Mouse (Mus musculus) heart, embryonic 13.5 days (tissue): Measurements from ENCODE around the gene Recql5. TPM values are rescaled to one million over a fixed set of nuclear protein-coding genes. Genes with fewer than 3 reads are reported as not detected.
A peak's percentile ranks its signal among the peaks of the same experiment; 100 is the strongest.

Experiments
- ATAC-seq: fragments of 200-750 bp; cut with Nextera tagmentation; 2 replicates; pipeline ENCODE4 v1.8.0; 2017; ENCODE audit warnings: moderate TSS enrichment; ENCODE audit not compliant: insufficient number of reproducible peaks, low FRiP score, low TSS enrichment; ENCODE audit errors: extremely low read depth
- H3K27ac ChIP-seq: fragments of 300-500 bp; sonication (generic); replicated peaks from 2 replicates; pipeline ENCODE4 v1.5.1; 2015; ENCODE audit warnings: moderate library complexity, mild to moderate bottlenecking, inconsistent platforms
- H3K27me3 ChIP-seq: fragments of 300-500 bp; sonication (generic); replicated peaks from 2 replicates; pipeline ENCODE4 v1.6.1; 2015; ENCODE audit warnings: mild to moderate bottlenecking, inconsistent platforms
- H3K36me3 ChIP-seq: fragments of 300-500 bp; sonication (generic); 2 replicates; pipeline ENCODE4 v1.6.1; 2015; ENCODE audit warnings: mild to moderate bottlenecking, inconsistent platforms
- H3K4me1 ChIP-seq: fragments of 300-500 bp; sonication (generic); 2 replicates; pipeline ENCODE4 v1.6.1; 2015; ENCODE audit warnings: inconsistent platforms
- H3K4me2 ChIP-seq: fragments of 300-500 bp; sonication (generic); 2 replicates; pipeline ENCODE4 v1.6.1; 2015; ENCODE audit warnings: inconsistent platforms, mild to moderate bottlenecking, moderate library complexity
- H3K4me3 ChIP-seq: fragments of 300-500 bp; sonication (generic); 2 replicates; pipeline ENCODE4 v1.5.1; 2015; ENCODE audit warnings: moderate library complexity, mild to moderate bottlenecking, inconsistent platforms
- H3K9ac ChIP-seq: fragments of 300-500 bp; sonication (generic); 2 replicates; pipeline ENCODE4 v1.6.1; 2015; ENCODE audit warnings: inconsistent platforms, mild to moderate bottlenecking, moderate library complexity
- H3K9me3 ChIP-seq: fragments of 300-500 bp; sonication (generic); 2 replicates; pipeline ENCODE4 v1.6.1; 2016; ENCODE audit warnings: inconsistent platforms
- WGBS: fragments of 180-500 bp; shearing (Covaris S2); methylation state at CpG from one replicate; pipeline ENCODE4 v1.1.7; 2015; ENCODE audit warnings: mixed read lengths; 5-methylcytosine and 5-hydroxymethylcytosine counted together
- polyA plus RNA-seq: library from polyadenylated mRNA; unstranded; fragments of >200 nt; fragmentation: Nextera tagmentation; extraction: Ambion mirVana; gene quantifications from 2 replicates; pipeline ENCODE4 v1.2.1, GENCODE M21; 2015

Gene Recql5
- polyA plus RNA-seq, 1 experiment from 2014 or later = 11.6 TPM

DNA sequence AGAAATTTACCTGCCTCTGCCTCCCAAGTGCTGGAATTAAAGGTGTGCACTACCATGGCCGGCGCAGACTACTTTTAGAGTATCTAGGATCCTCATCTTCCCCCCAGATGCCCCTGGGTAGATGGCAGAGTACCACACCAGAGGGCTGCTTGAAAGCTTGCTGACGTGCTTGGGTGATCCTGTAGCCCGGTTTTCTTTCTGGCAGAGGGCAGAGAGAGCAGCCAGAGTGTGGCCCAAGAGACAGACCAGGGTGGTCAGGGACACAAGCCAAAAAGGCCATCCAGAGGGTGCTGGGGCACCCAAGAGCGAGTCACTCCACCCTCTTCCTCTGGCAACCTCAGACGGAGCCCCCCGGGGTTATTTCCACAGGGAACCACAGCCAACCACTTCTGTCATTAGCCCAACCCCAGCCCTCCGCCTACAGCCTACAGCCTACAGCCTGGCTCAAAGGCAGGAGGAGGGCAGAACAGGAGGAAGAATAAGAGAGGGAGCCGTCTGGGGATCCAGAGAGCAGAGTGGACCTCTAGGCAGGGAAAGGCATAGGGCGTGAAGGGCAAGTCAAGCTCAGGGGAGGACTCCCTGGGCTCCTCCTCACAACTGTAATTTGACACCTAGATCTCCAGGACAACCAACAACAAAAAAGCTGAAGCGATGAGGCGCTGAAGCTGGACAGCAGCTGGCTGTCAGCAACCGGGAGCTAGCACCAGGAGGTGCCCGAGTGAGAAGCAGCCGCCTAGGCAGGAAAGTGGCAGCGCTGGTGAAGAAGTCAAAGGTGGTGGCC, 33.6 kb downstream of the Recql5 start, which contains the start of gene Smim5:
Gene Smim5, plus strand, starts transcription at position 481 of the 781 bp plus-strand sequence.
- WGBS = 25% methylated on average over 16 of the region's 16 CpGs
- H3K4me1 ChIP-seq = peaks cover 64% of the 10 kb centered on the region

GRCm38 (mm10) chr11:115898886-115899285, 34.4 kb downstream of the Recql5 start:
- Histone ChIP-seq H3K9ac (peak overlapping the region; percentile 58; the same call in 1 of the 2 replicates), H3K27me3 (no peaks in the 10 kb centered on the region), H3K36me3 (peaks cover 22% of the 10 kb centered on the region), H3K4me1 (peaks cover 56% of the 10 kb centered on the region), H3K9me3 (no peaks in the 10 kb centered on the region), H3K4me3 (no peak overlapping the region), H3K27ac (peak overlapping the region; percentile 99), H3K4me2 (no peak overlapping the region)
- ATAC-seq = no peak
- WGBS = 12% methylated on average over 4 of the region's 4 CpGs

More for the DNA sequence above, 33.6 kb downstream of the Recql5 start, which contains the start of gene Smim5:
- Histone ChIP-seq H3K27ac (peak within 1 kb of the TSS; percentile 99), H3K9ac (peak within 1 kb of the TSS; percentile 73), H3K36me3 (peaks cover 21% of the 10 kb centered on the region), H3K4me3 (peak within 1 kb of the TSS; percentile 52), H3K4me2 (peak within 1 kb of the TSS; percentile 74), H3K27me3 (no peaks in the 10 kb centered on the region), H3K9me3 (no peaks in the 10 kb centered on the region)
- ATAC-seq = peak; percentile 24; the same call in 1 of the 2 replicates

DNA sequence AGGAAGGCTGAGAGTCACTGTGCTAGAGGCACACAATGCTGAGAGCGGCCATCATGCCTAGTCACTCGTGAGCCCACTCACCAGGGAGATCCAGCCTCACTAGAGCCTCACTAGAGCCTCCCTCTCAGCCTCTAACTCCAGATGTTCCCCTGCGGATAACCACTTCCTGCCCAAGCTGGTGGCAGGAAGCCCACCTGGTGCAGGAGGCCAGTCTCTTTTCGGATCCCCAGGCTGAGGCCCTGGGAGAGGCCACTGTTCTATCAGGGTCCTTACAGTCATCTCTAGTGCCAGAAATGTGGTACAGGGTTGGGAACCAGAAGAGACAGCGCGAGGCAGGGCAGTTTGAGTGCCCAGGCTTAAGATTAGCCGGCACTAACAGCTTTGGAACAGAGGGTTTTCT, 34.8 kb downstream of the Recql5 start:
- Histone ChIP-seq H3K27me3 (no peaks in the 10 kb centered on the region), H3K4me1 (peaks cover 52% of the 10 kb centered on the region), H3K36me3 (peaks cover 27% of the 10 kb centered on the region), H3K9ac (peak overlapping the region; percentile 58; the same call in 1 of the 2 replicates), H3K4me3 (no peak overlapping the region), H3K9me3 (no peaks in the 10 kb centered on the region), H3K27ac (peak overlapping the region; percentile 1; the same call in 1 of the 2 replicates), H3K4me2 (no peak overlapping the region)
- WGBS = 76% methylated on average over 7 of the region's 7 CpGs
- ATAC-seq = no peak

DNA sequence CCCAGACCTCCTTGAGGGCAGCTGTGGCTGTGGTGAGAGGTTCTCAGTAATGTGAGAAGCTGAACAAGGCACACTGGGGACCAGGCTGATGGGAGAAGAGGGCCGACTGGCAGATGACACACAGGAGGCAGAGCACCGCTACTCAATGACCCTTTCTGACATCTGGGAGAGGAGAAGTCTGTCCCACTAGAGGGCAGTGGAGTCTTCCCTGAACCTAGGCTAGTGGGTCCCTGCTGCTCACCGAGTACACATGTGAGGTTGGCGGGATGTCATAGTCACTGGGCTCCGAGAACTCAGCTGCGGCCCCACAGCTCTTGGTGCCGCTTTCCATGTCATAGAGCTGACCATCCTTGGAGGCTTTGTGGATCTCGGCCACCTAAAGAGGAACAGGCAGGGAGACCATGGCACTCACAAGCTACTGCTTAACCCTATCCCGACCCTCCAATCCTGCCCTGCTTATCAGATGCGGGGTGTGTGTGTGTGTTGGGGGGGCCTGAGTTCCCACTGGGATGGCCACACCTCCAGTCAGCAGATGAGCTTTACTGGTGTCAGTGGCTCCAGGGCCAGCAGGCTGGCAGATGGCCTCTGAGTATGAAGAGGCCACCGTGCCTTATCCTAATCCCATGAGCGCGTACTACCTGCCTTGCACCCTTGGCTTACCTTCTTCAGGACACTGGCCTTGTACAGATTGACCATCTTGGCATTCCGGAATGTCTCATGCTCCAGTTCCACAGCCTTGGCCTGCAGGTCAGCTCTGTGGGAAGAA, 38.3 kb downstream of the Recql5 start:
- no peak overlapping the region for H3K27ac ChIP-seq
- H3K27me3 ChIP-seq = no peaks in the 10 kb centered on the region
- H3K36me3 ChIP-seq = peaks cover 36% of the 10 kb centered on the region
- no peak overlapping the region for H3K4me3 ChIP-seq
- no peak overlapping the region for H3K4me2 ChIP-seq
- H3K4me1 ChIP-seq = peaks cover 20% of the 10 kb centered on the region
- ATAC-seq = no peak
- 54% methylated on average over 14 of the region's 14 CpGs for WGBS
- no peaks in the 10 kb centered on the region for H3K9me3 ChIP-seq
- no peak overlapping the region for H3K9ac ChIP-seq

DNA sequence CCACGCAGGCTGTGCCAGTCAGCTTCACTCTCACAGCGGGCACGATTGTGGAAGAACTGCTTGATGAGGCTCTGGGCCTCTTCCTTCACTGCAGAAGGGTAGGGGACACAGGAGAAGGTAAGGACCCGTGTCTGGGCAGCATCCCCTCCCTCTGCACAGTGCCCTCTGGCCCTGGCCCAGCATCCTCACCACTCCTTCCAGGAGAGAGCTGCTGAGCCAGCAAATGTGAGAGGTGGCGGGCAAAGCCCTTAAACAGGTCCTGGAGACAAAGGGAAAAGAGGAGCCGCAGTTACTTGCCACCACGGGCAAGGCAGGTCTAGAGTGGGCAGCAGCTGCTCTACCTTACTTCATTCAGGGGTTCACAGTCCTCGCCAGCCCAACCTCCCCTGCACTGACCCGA, 40.2 kb downstream of the Recql5 start:
- ATAC-seq = no peak
- WGBS = 82% methylated on average over 9 of the region's 9 CpGs
- Histone ChIP-seq H3K4me3 (no peak overlapping the region), H3K9me3 (no peaks in the 10 kb centered on the region), H3K27ac (no peak overlapping the region), H3K4me2 (no peak overlapping the region), H3K27me3 (no peaks in the 10 kb centered on the region), H3K36me3 (peaks cover 36% of the 10 kb centered on the region), H3K4me1 (0 out of 2 replicates have a peak, but pooled peaks cover 3% of the 10 kb centered on the region), H3K9ac (no peak overlapping the region)

DNA sequence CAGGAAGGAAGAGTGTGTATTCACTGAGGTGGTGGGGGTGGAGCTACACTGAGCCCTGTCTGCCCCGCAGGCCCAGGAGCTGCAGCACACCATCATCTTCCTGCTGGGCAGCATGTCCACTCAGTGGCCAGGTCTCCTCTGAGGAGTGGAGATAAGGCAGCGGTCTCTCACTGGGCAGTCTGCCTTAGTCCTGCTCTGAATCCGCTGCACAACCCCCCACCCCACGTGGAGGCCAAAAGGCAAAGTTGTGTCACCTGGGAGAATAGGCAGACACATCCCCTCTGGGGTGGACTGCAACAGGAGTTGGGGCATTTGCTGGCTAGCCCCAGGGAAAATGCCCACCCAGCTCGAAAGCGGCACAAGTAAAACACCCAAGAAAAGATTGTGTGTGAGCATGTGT, 41.1 kb downstream of the Recql5 start:
- WGBS = 43% methylated on average over 6 of the region's 6 CpGs
- Histone ChIP-seq H3K9ac (no peak overlapping the region), H3K4me3 (no peak overlapping the region), H3K4me2 (no peak overlapping the region), H3K9me3 (no peaks in the 10 kb centered on the region), H3K27ac (no peak overlapping the region), H3K27me3 (no peaks in the 10 kb centered on the region), H3K36me3 (peaks cover 36% of the 10 kb centered on the region), H3K4me1 (peaks cover 9% of the 10 kb centered on the region; the same call in 1 of the 2 replicates)
- no peak for ATAC-seq

DNA sequence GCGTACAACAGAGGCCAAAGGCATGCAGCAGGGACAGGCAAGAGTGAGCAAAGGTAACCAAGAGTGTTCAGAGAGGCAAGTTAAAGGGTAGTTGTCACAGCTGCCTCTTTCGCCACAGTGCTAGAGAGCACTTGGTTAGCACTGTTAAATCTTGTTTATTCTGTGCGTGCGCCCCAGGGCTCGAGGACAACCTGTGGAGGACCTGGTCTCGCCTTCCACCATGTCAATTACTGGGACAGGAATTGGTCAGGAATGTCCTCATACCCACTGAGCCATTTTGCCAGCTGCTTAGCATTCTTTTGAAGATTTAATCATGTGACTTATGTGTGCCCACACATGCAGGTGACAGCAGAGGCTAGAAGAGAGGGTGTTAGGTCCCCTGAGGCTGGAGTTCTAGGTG, 44.1 kb downstream of the Recql5 start:
- Histone ChIP-seq H3K9ac (no peak overlapping the region), H3K27me3 (peaks cover 4% of the 10 kb centered on the region), H3K4me2 (no peak overlapping the region), H3K4me3 (no peak overlapping the region), H3K27ac (no peak overlapping the region), H3K9me3 (no peaks in the 10 kb centered on the region), H3K36me3 (peaks cover 17% of the 10 kb centered on the region), H3K4me1 (peaks cover 9% of the 10 kb centered on the region; the same call in 1 of the 2 replicates)
- 74% methylated on average over 6 of the region's 6 CpGs for WGBS
- no peak for ATAC-seq

DNA sequence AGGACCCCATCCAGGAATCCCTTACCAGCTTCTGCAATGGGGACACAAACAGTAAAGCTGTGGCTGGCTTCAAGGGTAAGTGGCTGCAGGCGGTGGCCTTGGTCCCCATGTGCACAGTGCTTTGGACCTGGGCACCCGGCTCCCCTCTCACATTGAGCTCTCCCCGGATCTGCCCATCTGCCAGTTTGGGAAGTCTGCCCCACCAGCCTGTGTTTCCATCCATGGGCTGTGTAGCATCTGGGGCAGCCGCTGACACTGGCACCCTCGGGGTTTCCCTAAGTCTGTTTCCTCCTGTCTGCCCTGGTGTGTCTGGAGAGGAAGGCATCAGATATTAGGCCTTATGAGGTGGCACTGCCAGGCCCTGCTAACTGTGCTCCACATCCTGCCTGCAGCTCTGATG, 45.3 kb downstream of the Recql5 start:
- Histone ChIP-seq H3K9ac (no peak overlapping the region), H3K27me3 (peaks cover 16% of the 10 kb centered on the region), H3K4me3 (no peak overlapping the region), H3K4me2 (no peak overlapping the region), H3K4me1 (peaks cover 9% of the 10 kb centered on the region; the same call in 1 of the 2 replicates), H3K9me3 (no peaks in the 10 kb centered on the region), H3K27ac (no peak overlapping the region), H3K36me3 (peaks cover 5% of the 10 kb centered on the region; the same call in 1 of the 2 replicates)
- no peak for ATAC-seq
- 73% methylated on average over 5 of the region's 5 CpGs for WGBS

- Histone ChIP-seq H3K27me3 (peaks cover 26% of the 10 kb centered on the region), H3K27ac (no peak overlapping the region), H3K4me3 (no peak overlapping the region), H3K4me2 (no peak overlapping the region), H3K9me3 (no peaks in the 10 kb centered on the region), H3K36me3 (no peaks in the 10 kb centered on the region), H3K4me1 (peaks cover 6% of the 10 kb centered on the region; the same call in 1 of the 2 replicates), H3K9ac (no peak overlapping the region)
- no peak for ATAC-seq
- WGBS = 76% methylated on average over 11 of the region's 11 CpGs
Observed at GRCm38 (mm10) chr11:115886446-115886845, 46.8 kb downstream of the Recql5 start.

DNA sequence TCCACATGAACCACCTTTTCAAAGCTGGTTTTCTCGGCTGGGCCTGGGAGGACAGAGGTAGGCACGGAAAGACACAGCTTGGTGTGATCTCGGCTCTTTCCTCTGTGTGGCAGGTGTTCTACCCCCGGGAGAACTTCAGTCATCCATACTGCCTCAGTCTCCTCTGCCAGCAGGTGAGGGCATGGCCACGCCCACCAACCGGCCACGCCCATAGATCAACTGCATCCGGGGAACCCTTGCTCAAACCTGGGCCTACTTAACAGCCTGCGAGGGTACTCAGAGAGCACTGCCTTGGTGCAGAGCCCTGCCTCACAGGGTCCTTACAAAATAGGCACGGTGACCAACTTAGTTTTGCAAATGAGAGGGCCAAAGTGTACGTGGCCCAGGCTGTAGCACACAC, 48.0 kb downstream of the Recql5 start:
- no peak for ATAC-seq
- H3K27me3 ChIP-seq = peaks cover 26% of the 10 kb centered on the region
- H3K36me3 ChIP-seq = no peaks in the 10 kb centered on the region
- peaks cover 6% of the 10 kb centered on the region; the same call in 1 of the 2 replicates for H3K4me1 ChIP-seq
- H3K9ac ChIP-seq = no peak overlapping the region
- H3K9me3 ChIP-seq = no peaks in the 10 kb centered on the region
- no peak overlapping the region for H3K4me3 ChIP-seq
- WGBS = 65% methylated on average over 11 of the region's 11 CpGs
- no peak overlapping the region for H3K4me2 ChIP-seq
- no peak overlapping the region for H3K27ac ChIP-seq

DNA sequence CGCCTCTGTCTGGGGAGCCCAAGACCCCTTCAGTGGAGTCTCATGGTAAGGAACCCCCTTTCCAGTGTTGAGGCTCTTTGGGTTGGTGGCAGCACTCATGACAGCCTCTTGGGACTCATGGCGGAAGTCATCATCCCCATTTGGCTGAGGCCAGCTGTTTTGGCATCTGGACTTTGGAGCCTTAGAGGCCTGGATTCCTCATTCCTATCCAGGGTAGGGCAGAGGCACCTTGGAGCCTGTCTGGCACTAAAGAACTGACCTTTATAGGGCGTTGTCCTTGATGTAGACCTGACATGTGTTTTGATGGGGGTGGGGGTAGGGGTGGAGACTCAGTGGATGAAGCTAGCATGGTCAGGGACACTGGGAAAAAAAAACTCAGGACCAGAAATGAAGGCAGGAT, 48.9 kb downstream of the Recql5 start:
- Histone ChIP-seq H3K4me3 (no peak overlapping the region), H3K27me3 (peaks cover 26% of the 10 kb centered on the region), H3K9me3 (no peaks in the 10 kb centered on the region), H3K9ac (no peak overlapping the region), H3K27ac (no peak overlapping the region), H3K4me2 (no peak overlapping the region), H3K4me1 (peaks cover 6% of the 10 kb centered on the region; the same call in 1 of the 2 replicates), H3K36me3 (no peaks in the 10 kb centered on the region)
- no peak for ATAC-seq
- WGBS = 90% methylated on average over 3 of the region's 3 CpGs
